Mouse (Mus musculus) ES-E14 (cell line): Measurements from ENCODE around the gene Arl6ip5. TPM values are rescaled to one million over a fixed set of nuclear protein-coding genes. Genes with fewer than 3 reads are reported as not detected.
"Not testable (repeated sequence)": the region's sequence is repeated elsewhere in the genome, so short reads cannot be mapped to it uniquely, and the experiment has no call there.

ENCODE experiments used
- DNase-seq: peaks from one replicate; pipeline ENCODE4 v3.0.0-alpha.2; 2013; ENCODE audit warnings: low read depth, low spot score
- H3K27ac ChIP-seq: 2 replicates; pipeline ENCODE4 v1.5.1; 2012; ENCODE audit warnings: low read depth, mild to moderate bottlenecking, low read length, moderate library complexity, mixed read lengths; ENCODE audit not compliant: poor library complexity, insufficient read depth, severe bottlenecking
- H3K36me3 ChIP-seq: 2 replicates; pipeline ENCODE4 v1.6.1; 2012; ENCODE audit warnings: mild to moderate bottlenecking, low read length, moderate library complexity, mixed read lengths; ENCODE audit not compliant: control insufficient read depth, poor library complexity, insufficient read depth, severe bottlenecking
- H3K4me1 ChIP-seq, 2 experiments: fragments of 150-350 bp in 1 of 2; sonication (generic) in 1 of 2; 2 replicates each; pipeline ENCODE4 v1.6.1; 2012; ENCODE audit warnings: low read length in 2 of 2, mild to moderate bottlenecking in 1 of 2, mixed read lengths in 1 of 2; ENCODE audit not compliant: control insufficient read depth in 2 of 2, insufficient read depth in 2 of 2, poor library complexity in 1 of 2
- H3K4me3 ChIP-seq, 2 experiments: fragments of 150-350 bp in 1 of 2; sonication (generic) in 1 of 2; 2 replicates each; pipeline ENCODE4 v1.5.1; 2012; ENCODE audit warnings: low read length in 2 of 2, low read depth in 1 of 2, mild to moderate bottlenecking in 1 of 2, mixed read lengths in 1 of 2; ENCODE audit not compliant: insufficient read depth in 1 of 2, poor library complexity in 1 of 2, severe bottlenecking in 1 of 2
- H3K9ac ChIP-seq: 2 replicates; pipeline ENCODE4 v1.6.1; 2012; ENCODE audit warnings: low read depth, mild to moderate bottlenecking, low read length, mixed read lengths; ENCODE audit not compliant: poor library complexity, insufficient read depth, severe bottlenecking
- H3K9me3 ChIP-seq: fragments of 150-350 bp; sonication (generic); 2 replicates; pipeline ENCODE4 v1.6.1; 2012; ENCODE audit warnings: low read depth, mild to moderate bottlenecking, low read length; ENCODE audit not compliant: control insufficient read depth, insufficient read depth
- CHD2 ChIP-seq: IDR thresholded peaks from 2 replicates; pipeline ENCODE4 v1.6.1; 2014; ENCODE audit warnings: mild to moderate bottlenecking, low read depth, low read length, inconsistent platforms
- HCFC1 ChIP-seq: IDR thresholded peaks from 2 replicates; pipeline ENCODE4 v1.6.1; 2012; ENCODE audit warnings: low read length, inconsistent platforms, borderline replicate concordance; ENCODE audit not compliant: insufficient read depth
- MAFK ChIP-seq: IDR thresholded peaks from 2 replicates; pipeline ENCODE4 v1.6.1; 2014; ENCODE audit warnings: mild to moderate bottlenecking, low read depth, low read length, inconsistent platforms; ENCODE audit not compliant: insufficient read depth
- ZC3H11A ChIP-seq: IDR thresholded peaks from 2 replicates; pipeline ENCODE4 v1.6.1; 2012; ENCODE audit warnings: low read depth, mild to moderate bottlenecking, inconsistent platforms, low read length, borderline replicate concordance
- ZNF384 ChIP-seq: IDR thresholded peaks from 2 replicates; pipeline ENCODE4 v1.6.1; 2012; ENCODE audit warnings: low read depth, low read length, inconsistent platforms
- in situ Hi-C, 2 experiments: fragments of 600-800 bp; cut with MboI; formaldehyde crosslinking; loops; one replicate each; pipeline ENCODE4 v1.15.1; 2025; ENCODE audit warnings: low sequenced_read_pairs in 2 of 2, inconsistent platforms in 1 of 2; ENCODE audit not compliant: unreplicated experiment in 2 of 2
- total RNA-seq: library from RNA; depleted of rRNA; stranded (reverse); fragments of 300-350 nt; gene quantifications from 2 replicates; pipeline ENCODE4 v1.2.3, GENCODE M21; 2012

Arl6ip5 gene
- total RNA-seq, 1 experiment: 46.5 TPM

GRCm38 (mm10) chr6:97250966-97251365 lies 40.5 kb downstream of the Arl6ip5 start:
- H3K36me3 ChIP-seq: no peaks in the 10 kb centered on the region
- H3K4me3 ChIP-seq: no peak overlapping the region
- DNase-seq: peak; percentile 63
- H3K9ac ChIP-seq: no peak overlapping the region
- H3K27ac ChIP-seq: no peak overlapping the region
- TF ChIP-seq ZC3H11A (peak; percentile 64), ZNF384 (no peak), HCFC1 (no peak)
- H3K9me3 ChIP-seq: no peaks in the 10 kb centered on the region
- no peaks in the 10 kb centered on the region for H3K4me1 ChIP-seq
- in situ Hi-C loops: loop anchor here (10.0 to 25.0 kb wide), 3 partner anchors 161 to 486 kb away; no protein-coding TSS in a partner anchor

GRCm38 (mm10) chr6:97252086-97252485 lies 41.6 kb downstream of the Arl6ip5 start:
- H3K36me3 ChIP-seq: no peaks in the 10 kb centered on the region
- in situ Hi-C loops: loop anchor here (10.0 to 25.0 kb wide), 3 partner anchors 160 to 485 kb away; no protein-coding TSS in a partner anchor
- no peak for DNase-seq
- no peak overlapping the region for H3K27ac ChIP-seq
- TF ChIP-seq MAFK (no peak), HCFC1 (no peak), ZC3H11A (no peak), ZNF384 (no peak), CHD2 (no peak)
- H3K9ac ChIP-seq: no peak overlapping the region
- no peaks in the 10 kb centered on the region for H3K4me1 ChIP-seq
- H3K9me3 ChIP-seq: no peaks in the 10 kb centered on the region
- H3K4me3 ChIP-seq: no peak overlapping the region

GRCm38 (mm10) chr6:97252711-97253221 lies 42.3 kb downstream of the Arl6ip5 start, which contains the start of gene Lmod3:
Gene Lmod3, minus strand, starts transcription at chr6:97252759.
- Histone ChIP-seq H3K4me1 (no peaks in the 10 kb centered on the region), H3K9ac (no peak within 1 kb of the TSS), H3K36me3 (no peaks in the 10 kb centered on the region), H3K4me3 (no peak within 1 kb of the TSS), H3K27ac (no peak within 1 kb of the TSS), H3K9me3 (no peaks in the 10 kb centered on the region)
- in situ Hi-C loops: loop anchor here (10.0 to 25.0 kb wide), 3 partner anchors 160 to 485 kb away; no protein-coding TSS in a partner anchor
- no peak for DNase-seq
- TF ChIP-seq MAFK (no peak), ZNF384 (no peak), HCFC1 (no peak), ZC3H11A (no peak), CHD2 (no peak)

- DNase-seq: no peak
- H3K4me1 ChIP-seq: no peaks in the 10 kb centered on the region
- in situ Hi-C loops: loop anchor here (10.0 to 25.0 kb wide), 3 partner anchors 154 to 479 kb away; no protein-coding TSS in a partner anchor
- H3K4me3 ChIP-seq: no peak overlapping the region
- no peak overlapping the region for H3K27ac ChIP-seq
- H3K36me3 ChIP-seq: no peaks in the 10 kb centered on the region
- no peak for TF ChIP-seq HCFC1
- no peak for TF ChIP-seq ZC3H11A
- H3K9ac ChIP-seq: no peak overlapping the region
- no peaks in the 10 kb centered on the region for H3K9me3 ChIP-seq
These were observed 48.0 kb downstream of the Arl6ip5 start for GRCm38 (mm10) chr6:97258489-97258888.

GRCm38 (mm10) chr6:97259926-97260325 lies 49.4 kb downstream of the Arl6ip5 start:
- DNase-seq, H3K27ac ChIP-seq, H3K9me3 ChIP-seq, H3K4me1 ChIP-seq, H3K4me3 ChIP-seq, H3K9ac ChIP-seq, H3K36me3 ChIP-seq: not testable (repeated sequence)
- in situ Hi-C loops: loop anchor here (10.0 to 25.0 kb wide), 3 partner anchors 152 to 477 kb away; no protein-coding TSS in a partner anchor
